Mouse (Mus musculus) frontal cortex, postnatal 25 days (tissue): ENCODE results near the gene Dpp6.

ENCODE experiments used
- DNase-seq, 2 experiments: peaks; one replicate each; pipeline ENCODE4 v3.0.0; 2022; ENCODE audit warnings: low spot score in 2 of 2

Dpp6 gene

GRCm38 (mm10) chr5:27664111-27664510, 847.1 kb downstream of the Dpp6 start:
- no peak for DNase-seq

- DNase-seq, result no peak
Observed at GRCm38 (mm10) chr5:27671487-27671886, 854.5 kb downstream of the Dpp6 start.

DNA sequence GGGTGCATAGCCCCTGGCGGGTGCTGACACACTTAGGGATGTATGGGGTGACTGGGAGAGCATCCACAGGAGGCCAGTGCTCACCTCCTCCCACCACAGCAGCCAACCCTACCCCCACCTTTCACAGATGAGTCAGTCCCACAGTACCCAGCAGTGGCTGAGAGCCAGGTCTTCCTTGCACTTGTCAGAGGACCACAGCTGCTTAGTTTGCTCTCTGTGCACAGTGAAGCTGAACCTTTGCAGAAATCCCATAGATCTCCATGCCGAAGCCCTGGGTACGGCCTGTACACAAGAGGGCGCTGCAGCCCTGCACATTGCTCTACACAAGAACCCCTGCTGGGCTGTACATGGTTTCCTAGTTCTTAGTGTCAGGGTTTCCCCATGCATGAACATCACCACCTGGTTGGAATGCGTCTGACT, 860.3 kb downstream of the Dpp6 start:
- peak; percentile 57 to 59 for DNase-seq

DNA sequence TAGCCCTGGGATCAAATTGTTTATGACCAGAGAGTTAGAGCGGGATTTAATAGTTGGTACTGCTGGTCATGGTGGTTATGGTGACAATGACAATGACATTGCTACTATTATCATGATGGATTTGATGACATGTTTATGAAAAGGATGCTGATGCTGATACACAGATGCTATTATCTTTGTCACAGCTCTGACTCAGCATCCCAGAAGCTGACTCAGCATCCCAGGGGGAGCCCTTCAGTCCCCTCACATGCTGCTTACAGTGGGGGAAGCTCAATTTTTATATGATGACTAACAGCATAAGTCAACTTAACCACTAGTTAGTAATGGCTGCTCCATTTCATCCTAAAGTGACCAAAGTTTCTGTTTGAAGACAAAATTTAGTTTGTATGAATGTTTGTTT, 862.1 kb downstream of the Dpp6 start:
- no peak for DNase-seq

DNA sequence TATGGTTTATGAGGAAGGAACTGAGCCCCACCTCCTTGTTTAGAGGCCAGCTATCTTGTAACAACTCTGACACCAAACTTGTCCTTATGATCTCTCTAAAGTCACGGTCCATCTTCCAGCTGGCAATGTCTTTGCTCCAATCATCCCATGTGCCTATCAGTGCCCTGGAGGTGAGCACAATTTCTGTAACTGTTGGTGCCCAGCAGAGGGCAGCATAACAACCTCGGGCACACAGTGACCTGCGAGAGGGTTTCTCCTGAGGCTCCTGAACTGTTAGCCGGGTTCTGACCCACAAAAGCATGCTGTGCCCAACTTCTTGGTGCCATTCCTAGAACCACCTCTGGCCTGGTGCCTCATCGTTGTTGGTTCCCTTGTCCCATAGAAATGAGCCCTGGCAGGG, 863.5 kb downstream of the Dpp6 start:
- peak in 1 of 2 experiments; percentile 28 for DNase-seq

- no peak for DNase-seq
Observed at GRCm38 (mm10) chr5:27685162-27685561, 868.2 kb downstream of the Dpp6 start.

DNA sequence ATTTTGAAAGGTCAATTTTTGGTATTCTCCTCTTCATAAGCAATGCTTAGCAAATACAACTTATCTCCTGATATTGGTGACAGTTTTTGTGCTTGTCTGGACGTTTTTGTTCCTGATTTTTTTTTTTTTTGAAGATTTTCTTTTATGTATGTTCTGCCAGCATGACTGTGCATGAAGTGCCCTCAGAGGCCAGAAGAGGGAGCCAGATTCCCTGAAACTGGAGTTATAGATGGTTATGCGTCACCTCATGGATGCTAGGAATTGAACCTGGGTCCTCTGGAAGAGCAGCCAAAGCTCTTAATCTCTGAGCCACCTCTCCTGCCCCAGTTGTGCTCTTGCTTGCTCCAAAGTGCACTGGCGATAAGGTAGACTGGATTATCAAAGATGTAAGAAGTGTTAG, 868.9 kb downstream of the Dpp6 start:
- DNase-seq, result no peak

DNA sequence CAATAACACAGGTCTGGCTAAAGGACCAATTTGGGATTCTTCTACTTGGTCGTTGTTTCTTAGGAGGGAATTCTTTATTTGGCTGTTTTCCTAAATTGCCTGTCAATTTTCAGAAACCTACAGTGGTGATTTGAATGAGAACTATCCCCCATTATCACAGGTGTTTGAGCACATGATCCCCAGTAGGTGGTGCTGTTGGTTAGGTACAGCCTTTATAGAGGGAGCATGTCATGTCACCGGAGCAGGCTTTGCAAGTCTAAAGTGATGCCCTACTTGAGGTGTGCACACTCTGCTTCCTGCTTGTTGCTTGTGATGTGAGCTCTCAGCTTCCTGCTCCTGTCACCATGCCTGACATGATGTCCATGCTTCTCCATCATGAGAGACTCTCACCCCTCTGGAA, 870.3 kb downstream of the Dpp6 start:
- DNase-seq, result no peak

DNA sequence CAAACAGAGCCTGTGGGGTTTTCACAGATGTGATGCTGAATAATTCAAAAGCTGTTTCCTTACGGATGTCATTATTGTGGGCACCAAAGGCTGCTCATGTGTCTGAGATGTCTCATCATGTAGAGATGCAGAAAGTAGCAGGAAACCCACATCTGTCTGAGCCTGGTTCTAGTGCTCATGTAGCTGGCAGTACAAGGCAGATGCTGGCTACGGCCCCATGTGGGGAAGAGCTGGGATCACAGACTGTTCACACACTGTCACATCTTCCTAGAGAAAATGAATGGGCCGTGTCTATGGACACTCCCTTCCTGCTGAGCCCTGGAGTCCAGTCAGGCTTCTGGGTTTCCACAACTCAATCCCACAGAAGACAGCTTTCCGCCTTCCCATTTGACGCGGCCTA, 885.5 kb downstream of the Dpp6 start:
- no peak for DNase-seq

GRCm38 (mm10) chr5:27705020-27705419, 888.0 kb downstream of the Dpp6 start:
- no peak for DNase-seq

GRCm38 (mm10) chr5:27706551-27706950, 889.5 kb downstream of the Dpp6 start:
- no peak for DNase-seq

GRCm38 (mm10) chr5:27707283-27707682, 890.3 kb downstream of the Dpp6 start:
- no peak for DNase-seq

DNA sequence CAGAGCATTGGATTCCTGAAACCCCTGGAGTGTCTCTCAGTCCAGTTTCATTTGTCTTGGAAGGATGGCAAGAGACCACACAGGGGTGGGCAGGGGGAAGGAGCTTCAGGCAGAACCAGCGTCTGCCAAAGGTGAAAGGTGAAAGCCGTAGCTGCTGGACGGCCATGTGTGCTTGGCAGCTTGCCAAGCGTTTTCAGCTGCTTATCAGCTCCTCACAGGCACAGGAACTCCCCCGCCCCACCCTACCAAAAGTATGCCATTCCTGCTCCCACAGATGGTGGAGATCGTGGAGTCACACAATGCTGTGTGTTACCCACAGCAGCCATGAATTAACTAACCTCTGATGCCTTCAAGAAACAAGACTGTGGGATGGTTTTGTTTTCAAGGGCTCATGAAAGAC, 891.2 kb downstream of the Dpp6 start:
- DNase-seq, result no peak

DNA sequence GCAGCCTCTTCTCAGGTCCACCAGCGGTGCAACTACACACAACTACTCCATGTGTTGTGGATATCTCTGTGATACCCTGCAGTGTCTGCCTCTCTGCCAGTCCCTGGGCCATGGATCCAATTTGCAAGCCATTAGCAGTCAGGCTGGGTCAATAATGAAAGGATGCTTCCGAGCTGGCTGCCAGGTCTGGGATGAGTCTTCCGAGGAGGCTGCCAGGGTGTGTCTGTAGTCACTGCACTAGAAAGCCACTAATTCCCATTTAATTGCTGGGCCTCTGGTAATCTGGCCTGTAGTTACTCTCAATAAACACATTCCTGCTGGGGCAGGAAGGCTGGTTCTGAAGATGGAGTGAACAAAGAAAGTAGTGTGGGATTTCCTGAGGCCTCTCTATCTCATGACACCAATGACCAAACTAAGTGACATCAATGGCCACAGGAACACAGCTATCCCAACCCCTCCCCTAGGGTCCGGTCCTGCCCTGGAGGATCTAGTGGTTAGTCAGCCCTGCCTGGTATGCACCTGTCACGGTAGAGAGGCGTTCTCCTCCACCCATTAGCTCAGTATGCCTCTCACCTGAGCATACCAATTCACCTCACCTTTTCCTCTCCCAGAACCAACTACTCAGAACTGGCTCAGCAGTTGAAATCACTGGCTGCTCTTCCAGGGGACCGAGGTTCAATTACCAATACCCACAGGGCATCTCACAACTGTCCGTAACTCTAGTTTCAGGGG, 894.6 kb downstream of the Dpp6 start:
- no peak for DNase-seq

- DNase-seq, result no peak
Observed at GRCm38 (mm10) chr5:27714356-27714755, 897.4 kb downstream of the Dpp6 start.

DNA sequence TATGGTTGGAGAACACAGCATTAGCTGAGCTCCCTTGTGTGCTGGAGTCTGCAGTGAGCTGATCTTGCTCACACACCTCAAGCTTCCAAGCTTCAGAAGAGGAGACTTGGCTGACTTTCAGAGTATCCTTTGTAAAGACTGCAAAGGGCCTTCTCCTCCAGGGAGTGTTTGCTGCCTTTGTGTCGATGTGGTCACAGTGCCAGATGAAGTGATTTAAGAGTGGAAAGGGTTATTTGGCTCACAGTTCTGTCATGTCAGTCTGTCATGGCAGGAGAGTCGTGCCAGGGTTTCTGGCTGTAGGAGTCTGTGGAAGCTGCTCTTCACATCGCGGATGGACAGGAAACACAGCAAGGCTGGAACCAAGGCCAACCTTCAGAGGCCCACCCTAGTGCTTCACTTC, 899.0 kb downstream of the Dpp6 start:
- DNase-seq, result no peak

GRCm38 (mm10) chr5:27717301-27717700, 900.3 kb downstream of the Dpp6 start:
- DNase-seq, result no peak

- DNase-seq, result no peak
Observed at GRCm38 (mm10) chr5:27719311-27719710, 902.3 kb downstream of the Dpp6 start.

DNA sequence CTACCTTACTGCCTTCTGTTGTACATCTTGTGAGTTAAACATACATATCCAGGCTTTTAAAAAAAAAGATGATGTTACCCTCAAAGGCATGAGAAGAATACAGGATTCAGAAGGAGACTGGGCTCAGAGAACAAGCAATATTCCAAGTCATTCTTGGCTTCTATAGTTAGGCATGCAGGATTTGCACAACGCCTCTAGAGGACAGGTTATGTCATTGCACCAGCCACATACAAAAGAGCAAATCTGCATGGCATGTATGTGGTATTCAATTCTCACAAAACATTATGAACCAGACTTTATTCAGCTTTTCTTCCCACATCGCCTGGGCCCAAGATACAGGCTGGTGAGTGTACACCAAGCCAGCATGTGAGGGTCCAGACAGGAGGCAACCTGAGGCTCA, 907.5 kb downstream of the Dpp6 start:
- no peak for DNase-seq

DNA sequence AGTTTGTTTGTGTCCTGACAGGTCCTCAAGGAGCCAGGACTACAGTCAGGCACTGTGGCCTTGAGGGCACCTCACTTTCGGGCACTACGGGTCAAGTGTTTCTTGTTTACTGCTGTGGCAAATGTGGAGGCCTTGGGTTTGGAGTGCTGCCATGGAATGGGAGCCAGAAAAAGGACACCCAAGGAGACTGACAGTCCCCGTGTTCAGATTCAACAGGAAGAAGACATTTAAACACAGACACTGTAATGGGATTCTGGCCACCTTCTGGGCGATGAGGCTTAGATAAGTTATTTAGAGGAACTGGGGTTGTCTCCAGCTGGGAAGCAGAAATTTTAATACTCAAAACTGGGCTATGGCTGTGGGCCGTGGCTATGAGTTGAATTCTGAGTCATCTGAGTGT, 913.7 kb downstream of the Dpp6 start:
- no peak for DNase-seq

DNA sequence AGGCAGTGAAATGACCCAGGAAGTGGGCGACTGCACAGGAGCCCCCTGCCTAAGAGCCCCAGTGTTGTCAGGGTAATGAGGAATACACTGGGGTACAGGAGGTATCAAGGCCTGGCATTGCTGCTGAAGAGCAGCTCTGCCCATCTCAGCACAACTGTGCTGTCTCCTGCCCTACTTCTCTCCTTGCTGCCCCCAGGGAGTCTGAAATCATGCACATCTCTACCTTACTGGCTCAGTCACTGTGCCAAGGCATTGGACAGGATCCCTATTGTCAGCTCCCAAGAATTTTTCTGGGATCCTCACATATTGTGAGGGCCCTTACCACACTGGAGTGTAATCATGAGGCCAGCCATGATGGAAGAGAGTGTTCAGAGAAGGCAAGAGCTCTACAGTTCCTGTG, 914.4 kb downstream of the Dpp6 start:
- DNase-seq, result no peak

DNA sequence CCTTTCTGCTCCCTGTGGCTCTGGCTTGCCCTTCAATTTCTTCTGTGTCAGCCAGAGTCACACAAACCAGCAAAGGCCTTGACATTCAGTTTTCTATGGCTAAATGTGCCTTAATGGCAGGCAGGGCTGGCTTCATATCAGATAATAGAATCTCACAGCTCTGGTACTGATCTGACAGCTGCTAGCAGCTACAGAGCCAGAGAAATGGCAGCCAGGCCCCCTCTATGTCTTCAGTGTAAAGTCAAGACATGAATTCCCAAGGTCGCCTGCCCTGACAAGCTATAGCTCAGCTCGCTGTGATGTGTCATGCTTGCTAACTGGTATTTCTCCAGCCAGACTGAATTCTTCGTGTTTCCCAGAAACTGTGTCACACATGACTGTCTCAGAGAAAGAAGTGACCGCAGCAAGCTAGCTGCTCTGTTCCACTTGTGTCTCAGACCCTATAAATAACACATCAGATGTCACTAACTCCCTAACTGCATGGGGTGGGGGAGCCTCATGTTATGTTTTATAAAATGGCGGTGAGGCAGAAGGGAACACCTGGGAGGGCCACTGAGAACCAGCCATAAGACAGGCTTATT, 915.4 kb downstream of the Dpp6 start:
- no peak for DNase-seq

DNA sequence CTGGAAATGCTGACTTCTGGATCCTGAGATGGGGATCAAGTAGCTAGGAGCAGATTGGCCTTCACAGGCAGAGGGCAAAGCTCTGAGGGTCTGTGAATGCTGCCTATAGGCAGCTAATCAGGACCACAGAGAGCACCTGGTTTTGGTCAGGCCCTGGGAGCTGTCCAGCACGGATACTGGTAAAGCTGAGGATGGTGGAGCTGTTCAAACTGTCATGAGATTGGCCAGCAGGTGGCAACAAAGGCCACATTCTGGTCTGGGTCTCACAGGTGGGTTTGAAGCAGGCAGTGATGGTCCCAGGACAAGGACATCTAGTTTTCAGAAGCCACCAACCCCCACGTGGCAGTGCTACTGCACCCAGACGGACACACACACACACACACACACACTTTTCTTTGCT, 920.2 kb downstream of the Dpp6 start:
- no peak for DNase-seq

GRCm38 (mm10) chr5:27739216-27739615, 922.2 kb downstream of the Dpp6 start:
- DNase-seq, result no peak
